Mouse (Mus musculus) G1E (cell line): ENCODE data around the gene Dtx4.

Source experiments
- CTCF ChIP-seq: IDR thresholded peaks from 2 replicates; pipeline ENCODE4 v1.5.1; 2012; ENCODE audit warnings: low read depth, low read length, inconsistent platforms, mixed read lengths
- GATA1 ChIP-seq: IDR thresholded peaks from 2 replicates; pipeline ENCODE4 v1.6.1; 2012; ENCODE audit warnings: borderline replicate concordance, low read length, inconsistent platforms, mixed read lengths

DNA sequence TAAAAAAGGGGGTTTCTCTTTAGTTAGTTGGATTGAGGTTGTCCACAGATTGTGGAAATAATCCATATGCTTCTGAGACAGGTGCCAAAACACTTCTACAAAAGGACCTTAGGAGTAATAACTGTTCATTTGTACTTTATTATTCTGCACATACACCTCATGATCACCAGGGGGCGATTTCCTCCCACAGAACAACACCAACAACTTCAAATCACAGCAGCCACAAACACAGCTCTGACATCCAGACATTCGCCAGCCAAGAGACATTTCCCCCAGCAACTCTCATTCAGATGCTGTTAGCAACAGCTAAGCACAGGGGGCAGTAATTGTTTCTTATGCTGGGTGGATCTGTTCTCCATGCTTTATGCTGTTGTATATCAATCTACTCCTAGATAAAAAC lies 68.2 kb downstream of the Dtx4 start:
- no peak for TF ChIP-seq CTCF
- TF ChIP-seq GATA1: no peak
